Comparison of ENCODE assay signal across 22 mouse cellular contexts in the genomic region with DNA sequence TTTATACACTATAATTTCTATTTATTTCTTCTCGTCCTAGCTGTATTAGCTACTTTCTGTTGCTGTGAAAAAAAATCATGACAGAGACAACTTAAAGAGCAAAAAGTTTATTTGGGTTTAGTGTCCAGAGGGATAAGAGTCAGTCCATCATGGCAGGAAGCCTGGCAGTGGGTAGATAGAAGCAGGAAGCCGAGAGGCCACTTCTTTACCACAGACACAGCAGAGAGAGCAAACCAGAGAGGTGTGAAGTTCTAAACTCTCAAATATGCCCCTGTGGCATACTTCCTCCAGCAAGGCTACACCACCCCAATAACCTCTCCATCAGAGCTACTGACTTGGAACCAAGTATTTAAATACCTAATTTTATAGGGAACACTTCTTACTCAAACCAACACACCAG.
"Had no signal": no experiment of that assay in that cellular context is flagged by ENCODE, and none has a peak within 500 bp of the region (broad histone marks: within the 10 kb centered on the region; RNA-seq: fewer than 3 reads in every experiment).

No protein-coding gene starts in this region.

- H3K9me3 ChIP-seq: limb, embryonic 12.5 days; limb, embryonic 15.5 days; lung, embryonic 15.5 days; neural tube, embryonic 12.5 days; neural tube, embryonic 15.5 days had no signal

- DNase-seq: kidney, adult 11 months; kidney, postnatal 14 days; kidney, postnatal 4 days; left cerebral cortex, postnatal 4 days; liver, postnatal 0 days; lung, postnatal 10 days; lung, postnatal 36 days; midbrain, embryonic 14.5 days; retina, postnatal 1 day; right cerebral cortex, postnatal 25 days; spleen, adult 18-20 months; thymus, adult 2 months; thymus, postnatal 14 days had no signal

- H3K4me2 ChIP-seq: limb, embryonic 12.5 days; limb, embryonic 15.5 days; liver, embryonic 11.5 days; lung, embryonic 15.5 days; midbrain, embryonic 11.5 days; neural tube, embryonic 12.5 days; neural tube, embryonic 15.5 days had no signal

- H3K27me3 ChIP-seq: limb, embryonic 12.5 days; limb, embryonic 15.5 days; lung, embryonic 15.5 days; neural tube, embryonic 12.5 days; neural tube, embryonic 15.5 days had no signal

- H3K9ac ChIP-seq: limb, embryonic 12.5 days; limb, embryonic 15.5 days; liver, embryonic 14.5 days; liver, postnatal 0 days; lung, embryonic 15.5 days; neural tube, embryonic 12.5 days; neural tube, embryonic 15.5 days had no signal

- H3K4me3 ChIP-seq: limb, embryonic 12.5 days; limb, embryonic 15.5 days; lung, embryonic 15.5 days; neural tube, embryonic 12.5 days; neural tube, embryonic 15.5 days had no signal

- ATAC-seq: liver, postnatal 0 days had no signal

- H3K4me1 ChIP-seq: limb, embryonic 12.5 days; limb, embryonic 15.5 days; lung, embryonic 15.5 days; neural tube, embryonic 12.5 days; neural tube, embryonic 15.5 days had no signal

- H3K27ac ChIP-seq: limb, embryonic 12.5 days; limb, embryonic 15.5 days; liver, embryonic 14.5 days; lung, embryonic 15.5 days; neural tube, embryonic 12.5 days; neural tube, embryonic 15.5 days; stomach, postnatal 0 days had no signal
